Mouse (Mus musculus) Patski (cell line): Measurements from ENCODE around the gene Abhd5. TPM values are rescaled to one million over a fixed set of nuclear protein-coding genes. Genes with fewer than 3 reads are reported as not detected.

Experiments used
- ATAC-seq: fragments of 100-300 bp; one replicate; pipeline ENCODE4 v1.8.0; 2021
- CTCF ChIA-PET: fragments of 350-600 bp; sonication (Branson Sonifier 250); formaldehyde crosslinking; loops from one replicate; lab custom pipeline; 2022; ENCODE audit warnings: inconsistent platforms; lab: Charles Lee
- POLR2A ChIA-PET: fragments of 350-600 bp; sonication (Branson Sonifier 250); formaldehyde crosslinking; loops from one replicate; lab custom pipeline; 2022; ENCODE audit warnings: antibody characterized with exemption, inconsistent platforms; lab: Charles Lee
- DNase-seq: peaks from one replicate; pipeline ENCODE4 v3.0.0-alpha.2; 2011; ENCODE audit warnings: low read depth, low spot score
- H3K27me3 ChIP-seq: fragments of 371-371 bp; one replicate; pipeline ENCODE4 v1.5.1; 2021
- CTCF ChIP-seq: fragments of 100-300 bp; IDR thresholded peaks from one replicate; pipeline ENCODE4 v1.5.1; 2021
- in situ Hi-C: fragments of 300-500 bp; cut with MboI; formaldehyde crosslinking; loops from 3 replicates; pipeline ENCODE4 v1.11.1; 2018; ENCODE audit warnings: low pct_unique_long_range_greater_than_20kb, mixed read lengths
- polyA plus RNA-seq: library from polyadenylated mRNA; unstranded; gene quantifications from one replicate; pipeline ENCODE4 v1.2.3, GENCODE M21; 2021

The Abhd5 gene
- polyA plus RNA-seq, 1 experiment from 2014 or later = 33.9 TPM

GRCm38 (mm10) chr9:122370292-122370794, 18.9 kb downstream of the Abhd5 start:
- POLR2A ChIA-PET = no interaction called here
- ATAC-seq = no peak
- no peaks in the 10 kb centered on the region for H3K27me3 ChIP-seq
- CTCF ChIA-PET = interaction anchor here (0.7 to 0.8 kb wide), 2 partner anchors 11 to 26 kb away, joined by 3 read pairs; no protein-coding TSS in a partner anchor
- no peak for DNase-seq
- in situ Hi-C loops = no loop called here
- no peak for TF ChIP-seq CTCF

DNA sequence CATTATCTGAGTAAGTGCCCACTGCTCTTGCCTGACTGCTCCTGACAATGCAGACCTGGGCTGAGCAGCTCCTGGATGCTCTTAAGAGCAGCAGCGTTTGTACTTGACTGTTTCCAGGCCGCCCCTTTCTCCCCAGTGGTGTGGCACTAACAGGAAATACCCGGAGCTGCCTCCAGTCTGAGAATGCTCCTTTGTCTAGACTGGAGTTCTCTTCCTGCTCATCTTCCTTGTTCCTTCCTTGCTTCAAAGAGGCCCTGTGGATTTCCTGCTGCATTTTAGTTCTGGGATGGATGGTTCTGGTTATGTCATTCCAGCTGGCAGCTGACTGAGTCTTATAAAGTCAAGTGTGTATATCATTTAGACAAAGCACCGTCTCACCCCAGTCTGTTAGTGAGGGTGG, 21.1 kb downstream of the Abhd5 start:
- DNase-seq (no peak), ATAC-seq (no peak)
- POLR2A ChIA-PET = interaction anchor here (1.1 kb wide), 1 partner anchor 9 kb away, joined by 3 read pairs; no protein-coding TSS in a partner anchor
- H3K27me3 ChIP-seq = no peaks in the 10 kb centered on the region
- CTCF ChIA-PET = no interaction called here
- in situ Hi-C loops = no loop called here
- TF ChIP-seq CTCF = no peak

GRCm38 (mm10) chr9:122372991-122373390, 21.6 kb downstream of the Abhd5 start:
- ATAC-seq (no peak), DNase-seq (no peak)
- ChIA-PET CTCF (no interaction called here), POLR2A (no interaction called here)
- in situ Hi-C loops = no loop called here
- H3K27me3 ChIP-seq = no peaks in the 10 kb centered on the region
- TF ChIP-seq CTCF = no peak

DNA sequence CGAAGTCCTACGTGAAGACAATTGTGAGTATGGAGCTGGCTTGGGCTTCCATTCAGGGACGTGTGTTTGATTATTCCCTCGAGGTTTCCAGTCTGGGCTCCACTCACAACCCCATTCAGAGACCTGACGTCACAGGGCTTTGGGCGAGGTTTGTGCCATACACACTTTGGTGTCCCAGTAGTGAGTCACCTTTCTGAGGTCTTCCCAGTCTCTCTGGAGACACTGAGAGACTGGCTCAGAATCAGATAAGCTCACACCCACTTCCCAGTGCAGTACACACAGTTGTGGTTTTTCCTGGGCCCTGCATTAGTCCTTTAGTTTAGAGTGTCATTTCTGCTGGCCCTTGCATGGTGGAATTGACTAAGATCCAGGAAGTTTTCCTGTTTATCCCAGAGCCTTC, 27.6 kb downstream of the Abhd5 start:
- ATAC-seq = no peak
- H3K27me3 ChIP-seq = no peaks in the 10 kb centered on the region
- no peak for TF ChIP-seq CTCF
- CTCF ChIA-PET = no interaction called here
- POLR2A ChIA-PET = no interaction called here
- DNase-seq = no peak
- in situ Hi-C loops = no loop called here

- CTCF ChIA-PET = interaction anchor here (1.0 to 1.1 kb wide), 2 partner anchors 11 to 16 kb away, joined by 3 read pairs; no protein-coding TSS in a partner anchor
- POLR2A ChIA-PET = interaction anchor here (0.6 kb wide), 1 partner anchor 22 kb away, joined by 3 read pairs; no protein-coding TSS in a partner anchor
- H3K27me3 ChIP-seq = no peaks in the 10 kb centered on the region
- TF ChIP-seq CTCF = no peak
- in situ Hi-C loops = no loop called here
- ATAC-seq = no peak
- no peak for DNase-seq
These were observed 29.6 kb downstream of the Abhd5 start for GRCm38 (mm10) chr9:122380959-122381358.

- in situ Hi-C loops = no loop called here
- ATAC-seq (no peak), DNase-seq (no peak)
- no peak for TF ChIP-seq CTCF
- ChIA-PET CTCF (interaction anchor here (1.1 to 1.9 kb wide), 2 partner anchors 8 to 17 kb away, joined by 3 to 5 read pairs; no protein-coding TSS in a partner anchor), POLR2A (no interaction called here)
- H3K27me3 ChIP-seq = no peaks in the 10 kb centered on the region
These were observed 30.6 kb downstream of the Abhd5 start for GRCm38 (mm10) chr9:122382006-122382405.

DNA sequence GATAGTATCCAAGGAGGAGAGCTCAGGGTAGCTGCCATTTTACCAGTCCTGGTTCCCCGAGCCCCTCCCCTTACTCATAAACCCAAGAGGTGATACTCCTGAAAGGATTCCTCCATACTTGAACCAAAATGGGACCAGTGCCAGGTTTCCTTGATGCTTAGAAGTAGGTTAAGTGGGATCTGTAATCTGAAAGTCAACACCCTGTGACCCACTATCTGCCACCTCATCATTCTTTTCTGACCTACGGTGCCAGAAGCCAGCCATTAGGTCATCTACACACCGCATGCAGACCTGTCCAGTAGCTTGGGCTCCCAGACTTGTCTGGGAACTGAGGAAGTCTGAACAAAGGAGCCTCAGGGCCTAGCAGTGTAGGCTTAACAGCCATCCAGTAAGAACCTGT, 34.6 kb downstream of the Abhd5 start:
- TF ChIP-seq CTCF = no peak
- POLR2A ChIA-PET = interaction anchor here (0.8 kb wide), 1 partner anchor 9 kb away, joined by 3 read pairs; no protein-coding TSS in a partner anchor
- in situ Hi-C loops = no loop called here
- no peak for DNase-seq
- CTCF ChIA-PET = no interaction called here
- ATAC-seq = no peak
- H3K27me3 ChIP-seq = no peaks in the 10 kb centered on the region

DNA sequence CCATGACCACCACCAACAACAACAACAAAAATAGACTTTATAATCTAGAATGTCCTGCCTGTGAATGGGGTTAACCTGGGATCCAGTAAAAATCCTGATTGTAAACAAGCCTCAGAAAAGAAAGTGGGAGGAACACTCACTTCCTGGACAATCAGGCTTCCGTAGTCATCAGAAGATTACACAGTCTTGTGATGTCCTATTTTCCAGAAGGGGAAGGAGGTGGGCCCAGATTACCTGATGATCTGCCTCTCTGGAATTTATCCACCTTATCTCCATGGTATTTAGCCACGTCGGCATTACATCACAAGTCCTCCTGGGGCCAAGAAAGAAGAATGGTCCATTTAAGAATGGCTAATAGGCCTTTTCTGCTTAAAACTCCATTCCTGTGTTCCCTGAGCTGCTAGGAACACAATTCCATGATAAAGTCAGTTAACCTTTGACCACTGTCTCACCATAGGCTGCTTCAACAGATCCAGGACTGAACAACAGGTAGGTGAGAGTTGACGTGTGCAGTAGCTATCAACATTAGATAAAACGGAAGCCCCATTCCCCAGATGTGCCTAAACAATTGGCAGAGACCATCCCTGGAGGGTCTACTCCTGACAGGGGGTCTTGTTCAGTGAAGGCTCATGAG, 38.0 kb downstream of the Abhd5 start:
- ChIA-PET CTCF (no interaction called here), POLR2A (no interaction called here)
- in situ Hi-C loops = no loop called here
- no peak for TF ChIP-seq CTCF
- H3K27me3 ChIP-seq = no peaks in the 10 kb centered on the region
- no peak for ATAC-seq
- no peak for DNase-seq

DNA sequence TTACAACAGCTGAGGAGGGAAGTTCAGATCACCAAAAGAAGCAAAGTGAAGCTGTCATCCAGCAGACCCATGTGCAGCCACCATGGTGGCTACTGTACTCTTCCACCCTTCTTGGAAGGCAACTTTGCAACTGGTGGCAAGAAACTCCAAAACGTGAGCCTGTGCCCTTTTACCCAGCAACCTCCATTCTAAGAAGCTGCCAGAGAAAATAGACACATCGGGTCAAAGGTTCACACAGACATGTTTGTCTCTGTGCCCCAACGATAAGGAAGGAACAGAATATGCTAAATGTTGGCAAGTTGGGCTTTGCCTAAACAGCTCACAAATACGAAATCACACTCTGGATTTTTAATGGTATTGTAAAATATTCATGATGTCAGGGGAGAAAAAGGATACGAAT, 44.4 kb downstream of the Abhd5 start:
- H3K27me3 ChIP-seq = no peaks in the 10 kb centered on the region
- in situ Hi-C loops = no loop called here
- ChIA-PET CTCF (interaction anchor here (2.5 kb wide), 1 partner anchor 25 kb away, joined by 7 read pairs; no protein-coding TSS in a partner anchor), POLR2A (interaction anchor here (0.7 kb wide), 1 partner anchor 10 kb away, joined by 3 read pairs; no protein-coding TSS in a partner anchor)
- no peak for ATAC-seq
- no peak for TF ChIP-seq CTCF
- no peak for DNase-seq

GRCm38 (mm10) chr9:122397156-122397555, 45.7 kb downstream of the Abhd5 start:
- CTCF ChIA-PET = no interaction called here
- no peak for ATAC-seq
- no peak for DNase-seq

DNA sequence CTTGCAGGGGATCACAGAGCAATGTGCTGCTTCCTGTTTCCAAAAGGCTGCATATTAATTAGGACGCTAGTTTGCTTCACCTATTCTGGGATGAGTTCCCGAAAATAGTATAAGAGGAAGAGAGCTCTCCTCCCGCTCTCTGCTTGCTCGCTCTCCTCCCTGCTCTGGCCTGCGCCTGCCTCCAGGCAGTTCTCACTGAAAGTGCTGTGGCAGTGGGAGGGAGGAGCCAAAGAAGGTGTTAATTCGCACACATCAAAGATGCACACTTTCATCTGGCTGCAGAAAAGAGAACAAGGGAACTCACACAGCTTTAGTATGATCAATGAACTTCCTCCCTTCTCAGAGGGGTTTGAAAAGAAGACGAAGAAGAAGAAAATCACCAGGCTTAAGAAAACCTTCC, 47.3 kb downstream of the Abhd5 start:
- POLR2A ChIA-PET = no interaction called here
- DNase-seq = no peak
- ATAC-seq = no peak
- no peaks in the 10 kb centered on the region for H3K27me3 ChIP-seq
- TF ChIP-seq CTCF = no peak
- CTCF ChIA-PET = no interaction called here
- in situ Hi-C loops = no loop called here

More at GRCm38 (mm10) chr9:122397156-122397555, 45.7 kb downstream of the Abhd5 start:
- in situ Hi-C loops = no loop called here
- no peak for TF ChIP-seq CTCF
- no peaks in the 10 kb centered on the region for H3K27me3 ChIP-seq
- POLR2A ChIA-PET = interaction anchor here (0.6 kb wide), 1 partner anchor 20 kb away, joined by 5 read pairs; no protein-coding TSS in a partner anchor
